ENCODE assay signal across 8 mouse cellular contexts in the genomic region with DNA sequence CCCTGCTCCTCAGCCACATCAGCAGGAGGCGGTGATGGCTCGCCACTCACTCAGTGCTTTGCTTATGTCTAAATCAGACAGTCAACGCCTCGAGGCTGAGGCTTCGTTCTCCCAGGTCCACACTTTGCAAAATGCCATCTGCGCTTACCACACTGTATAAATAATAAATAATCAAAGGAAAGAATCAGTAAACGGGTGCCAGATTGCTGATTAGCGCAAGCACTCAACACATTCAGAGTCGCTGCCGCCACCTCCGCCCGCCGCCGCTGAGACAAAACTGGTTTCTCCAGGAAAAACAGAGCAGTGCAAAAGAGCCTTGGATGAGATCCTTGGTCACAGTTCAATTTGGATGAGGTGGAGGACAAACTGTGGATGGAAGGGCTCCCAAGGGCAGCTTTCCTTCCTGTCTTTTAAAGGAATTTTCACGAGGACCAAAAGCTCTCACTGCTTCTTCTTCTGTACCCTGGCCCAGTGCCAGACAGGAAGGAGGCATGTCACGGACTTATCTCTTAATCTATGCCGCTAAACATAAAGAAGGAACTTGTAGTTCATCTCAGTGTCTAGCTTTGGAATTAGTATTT. TPM values are rescaled to one million over a fixed set of nuclear protein-coding genes. Genes with fewer than 3 reads are reported as not detected.
DNase-seq lines count a peak whose midpoint lies in the region; ATAC-seq lines count a peak whose summit lies in the region.

No protein-coding gene starts in this region.

- no peak overlapping the region for H3K4me2 ChIP-seq in midbrain, embryonic 13.5 days (replicated peaks)
- H3K4me2 ChIP-seq in intestine, embryonic 16.5 days (ENCODE audit: low read depth, low read length) = peak overlapping the region; percentile 32
- peak overlapping the region; percentile 23 for H3K4me2 ChIP-seq in midbrain, embryonic 16.5 days (ENCODE audit: low read length)

- no peaks in the 10 kb centered on the region; the same call in 1 of the 2 replicates for H3K27me3 ChIP-seq in midbrain, embryonic 10.5 days (ENCODE audit: low read depth, poor library complexity, severe bottlenecking)
- no peaks in the 10 kb centered on the region for H3K27me3 ChIP-seq in midbrain, embryonic 13.5 days
- no peaks in the 10 kb centered on the region for H3K27me3 ChIP-seq in intestine, embryonic 16.5 days (replicated peaks; ENCODE audit: control insufficient read depth, insufficient read depth, low read length)
- H3K27me3 ChIP-seq in midbrain, embryonic 16.5 days (ENCODE audit: control insufficient read depth, insufficient read depth, low read depth, low read length) = no peaks in the 10 kb centered on the region

- no peak for DNase-seq in midbrain, embryonic 10.5 days (ENCODE audit: low spot score)
- peak; percentile 85 for DNase-seq in cerebellum, postnatal 14 days
- peak; percentile 81 for DNase-seq in gonadal fat pad, adult 2 months (ENCODE audit: low read depth)
- DNase-seq in left cerebral cortex, adult 8-10 months (ENCODE audit: low spot score in 2 of 2) = peak; percentile 36 to 48
- peak; percentile 29 to 30 for DNase-seq in thymus, postnatal 36 days

- H3K4me1 ChIP-seq in midbrain, embryonic 10.5 days = peaks cover 52% of the 10 kb centered on the region
- peaks cover 31% of the 10 kb centered on the region for H3K4me1 ChIP-seq in midbrain, embryonic 13.5 days (replicated peaks)
- H3K4me1 ChIP-seq in intestine, embryonic 16.5 days (ENCODE audit: control insufficient read depth, insufficient read depth, low read length) = peaks cover 19% of the 10 kb centered on the region
- H3K4me1 ChIP-seq in midbrain, embryonic 16.5 days (ENCODE audit: control insufficient read depth, insufficient read depth, low read length) = peaks cover 22% of the 10 kb centered on the region

- H3K9me3 ChIP-seq in midbrain, embryonic 10.5 days (replicated peaks) = no peaks in the 10 kb centered on the region
- H3K9me3 ChIP-seq in midbrain, embryonic 13.5 days = no peaks in the 10 kb centered on the region
- no peaks in the 10 kb centered on the region for H3K9me3 ChIP-seq in intestine, embryonic 16.5 days (ENCODE audit: control insufficient read depth, low read length)
- H3K9me3 ChIP-seq in midbrain, embryonic 16.5 days (replicated peaks; ENCODE audit: control insufficient read depth, low read length, poor library complexity, severe bottlenecking) = no peaks in the 10 kb centered on the region

- H3K27ac ChIP-seq in midbrain, embryonic 10.5 days (replicated peaks) = peak overlapping the region; percentile 50; the same call in 1 of the 2 replicates
- no peak overlapping the region for H3K27ac ChIP-seq in midbrain, embryonic 13.5 days
- peak overlapping the region; percentile 36; the same call in 1 of the 2 replicates for H3K27ac ChIP-seq in intestine, embryonic 16.5 days (ENCODE audit: low read length)
- H3K27ac ChIP-seq in midbrain, embryonic 16.5 days (ENCODE audit: low read length) = no peak overlapping the region; the same call in 1 of the 2 replicates

- H3K4me3 ChIP-seq in midbrain, embryonic 10.5 days = no peak overlapping the region
- H3K4me3 ChIP-seq in midbrain, embryonic 13.5 days (replicated peaks) = no peak overlapping the region
- no peak overlapping the region for H3K4me3 ChIP-seq in intestine, embryonic 16.5 days (ENCODE audit: low read length)
- H3K4me3 ChIP-seq in midbrain, embryonic 16.5 days (ENCODE audit: low read depth, low read length) = no peak overlapping the region

- no peak overlapping the region for H3K9ac ChIP-seq in midbrain, embryonic 13.5 days (replicated peaks)
- H3K9ac ChIP-seq in intestine, embryonic 16.5 days (ENCODE audit: low read depth, low read length) = 0 out of 2 replicates have a peak overlapping the region, but pooled peaks have one; percentile 23
- H3K9ac ChIP-seq in midbrain, embryonic 16.5 days (ENCODE audit: low read depth, low read length) = no peak overlapping the region

- 75% methylated on average over 17 of the region's 17 CpGs for WGBS in midbrain, embryonic 10.5 days
- WGBS in midbrain, embryonic 13.5 days = 61% methylated on average over 17 of the region's 17 CpGs
- 49% methylated on average over 17 of the region's 17 CpGs for WGBS in intestine, embryonic 16.5 days
- WGBS in midbrain, embryonic 16.5 days = 56% methylated on average over 17 of the region's 17 CpGs

- no peaks in the 10 kb centered on the region for H3K36me3 ChIP-seq in midbrain, embryonic 10.5 days
- no peaks in the 10 kb centered on the region for H3K36me3 ChIP-seq in midbrain, embryonic 13.5 days
- H3K36me3 ChIP-seq in intestine, embryonic 16.5 days (ENCODE audit: control insufficient read depth, insufficient read depth, low read length) = no peaks in the 10 kb centered on the region
- H3K36me3 ChIP-seq in midbrain, embryonic 16.5 days (ENCODE audit: control insufficient read depth, insufficient read depth, low read length) = no peaks in the 10 kb centered on the region

- ATAC-seq in midbrain, embryonic 13.5 days = no peak
- no peak for ATAC-seq in intestine, embryonic 16.5 days
- no peak for ATAC-seq in midbrain, embryonic 16.5 days

RNA-seq across cellular contexts. Expression of a gene that starts 32.5 kb away (rescaled TPM):
- polyA plus RNA-seq in midbrain, embryonic 10.5 days (2016; fragmentation: Nextera tagmentation; extraction: Ambion mirVana) = 11.3 and 14.0 TPM in 2 replicates
- polyA plus RNA-seq in midbrain, embryonic 13.5 days (2015; fragmentation: Nextera tagmentation; extraction: Ambion mirVana) = 5.6 and 6.0 TPM in 2 replicates
- polyA plus RNA-seq in gonadal fat pad, adult 2 months (2012; rRNA removed) = 4.0 and 4.2 TPM in 2 replicates
- 5.7 and 6.7 TPM in 2 replicates for polyA plus RNA-seq in intestine, embryonic 16.5 days (2015; fragmentation: Nextera tagmentation; extraction: Ambion mirVana)
- total RNA-seq in left cerebral cortex, adult 8-10 months (2022) = 1 to 10 TPM; 3.7 to 6.0 (median 5.4) TPM
- polyA plus RNA-seq in midbrain, embryonic 16.5 days (2015; fragmentation: Nextera tagmentation; extraction: Ambion mirVana) = 3.2 and 4.5 TPM in 2 replicates

RNA-seq across cellular contexts. Expression of a gene that starts 54.5 kb away (rescaled TPM):
- polyA plus RNA-seq in midbrain, embryonic 10.5 days (2016; fragmentation: Nextera tagmentation; extraction: Ambion mirVana) = 29.8 and 31.7 TPM in 2 replicates
- polyA plus RNA-seq in midbrain, embryonic 13.5 days (2015; fragmentation: Nextera tagmentation; extraction: Ambion mirVana) = 38.7 and 45.2 TPM in 2 replicates
- polyA plus RNA-seq in gonadal fat pad, adult 2 months (2012; rRNA removed) = 5.8 and 7.1 TPM in 2 replicates
- polyA plus RNA-seq in intestine, embryonic 16.5 days (2015; fragmentation: Nextera tagmentation; extraction: Ambion mirVana) = 29.1 and 34.0 TPM in 2 replicates
- total RNA-seq in left cerebral cortex, adult 8-10 months (2022) = 10 to 100 TPM; 21.0 to 26.3 (median 23.4) TPM
- polyA plus RNA-seq in midbrain, embryonic 16.5 days (2015; fragmentation: Nextera tagmentation; extraction: Ambion mirVana) = 40.5 and 43.0 TPM in 2 replicates

Comparison
In these comparisons a context has a peak if more than half of its experiments do, and no peak if none do; other contexts are left out.
1. H3K27ac ChIP-seq: peak in midbrain, embryonic 10.5 days (single experiment) and intestine, embryonic 16.5 days (single experiment); none in midbrain, embryonic 13.5 days (single experiment) and midbrain, embryonic 16.5 days (single experiment).